Mouse (Mus musculus) cerebral cortex, adult 2 months (tissue): Measurements from ENCODE around the gene Npas2.

Experiments used
- WGBS: fragments of 180-500 bp; shearing (Covaris S2); methylation state at CpG from one replicate; pipeline ENCODE4 v1.1.7; 2018; 5-methylcytosine and 5-hydroxymethylcytosine counted together

Gene Npas2

DNA sequence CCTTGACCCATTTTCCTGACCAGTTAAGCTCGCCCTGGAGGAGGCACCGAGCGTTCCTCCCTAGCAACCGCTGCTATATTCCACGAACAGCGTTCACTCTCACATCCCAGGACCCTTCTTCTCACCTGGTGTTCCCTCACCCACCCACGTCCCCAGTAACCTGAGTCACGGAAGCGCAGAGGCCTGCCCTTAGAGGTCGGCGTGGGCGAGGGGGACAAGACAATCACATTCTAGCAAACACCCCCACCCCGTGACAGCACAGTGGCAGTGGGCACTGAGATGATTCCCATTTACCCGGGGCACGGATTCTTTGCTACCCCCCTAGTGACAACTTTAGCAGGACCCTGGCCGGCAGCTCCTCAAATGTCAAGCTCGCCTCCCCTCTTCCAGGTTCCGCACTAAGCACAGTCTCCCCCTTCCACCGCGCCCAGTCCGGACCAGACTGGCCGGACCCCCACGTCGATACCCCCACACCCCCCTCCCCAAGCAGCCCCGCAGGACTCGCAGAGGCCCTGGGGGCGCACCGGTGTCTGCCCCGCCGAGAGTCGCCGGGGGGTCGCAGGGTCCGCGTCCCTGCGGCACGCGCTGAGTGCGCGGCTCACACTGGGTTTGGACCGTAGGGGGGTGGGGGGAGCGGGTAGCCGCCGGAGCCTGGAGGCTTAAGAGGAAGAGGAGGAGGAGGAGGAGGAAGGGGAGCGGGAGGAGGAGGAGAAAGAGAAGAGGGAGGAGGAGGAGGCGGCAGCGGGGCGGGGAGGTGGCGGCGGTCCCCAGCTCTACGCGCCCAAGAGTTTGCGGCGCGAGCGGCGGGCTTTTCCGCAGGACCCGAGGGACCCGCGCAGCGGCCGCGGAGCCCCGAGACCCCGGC, at the start of gene Npas2:
Gene Npas2, plus strand, starts transcription at position 735 of the 865 bp plus-strand sequence.
- WGBS: under 1% methylated on average over 50 of the region's 66 CpGs

DNA sequence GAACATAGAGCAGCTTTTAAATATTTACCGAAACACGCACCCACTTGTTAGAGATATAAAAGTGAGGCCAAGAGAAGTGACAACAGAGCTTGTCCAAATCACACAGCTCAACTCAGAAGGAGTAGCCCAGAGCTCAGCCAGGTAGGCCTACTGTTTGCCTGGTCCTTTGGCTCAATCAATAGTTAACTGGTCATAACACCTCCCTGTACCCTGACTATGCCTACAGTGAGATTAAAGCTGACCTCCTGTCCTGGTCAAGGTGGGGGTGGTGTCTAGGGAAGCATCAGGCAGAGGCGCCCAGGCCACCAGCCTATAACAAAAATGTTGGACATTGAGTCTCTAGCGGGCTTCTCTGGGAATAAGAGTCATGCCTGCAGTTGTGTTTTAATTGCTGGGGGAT, 36.8 kb upstream of the Npas2 start:
- WGBS: 83% methylated on average over 4 of the region's 4 CpGs

DNA sequence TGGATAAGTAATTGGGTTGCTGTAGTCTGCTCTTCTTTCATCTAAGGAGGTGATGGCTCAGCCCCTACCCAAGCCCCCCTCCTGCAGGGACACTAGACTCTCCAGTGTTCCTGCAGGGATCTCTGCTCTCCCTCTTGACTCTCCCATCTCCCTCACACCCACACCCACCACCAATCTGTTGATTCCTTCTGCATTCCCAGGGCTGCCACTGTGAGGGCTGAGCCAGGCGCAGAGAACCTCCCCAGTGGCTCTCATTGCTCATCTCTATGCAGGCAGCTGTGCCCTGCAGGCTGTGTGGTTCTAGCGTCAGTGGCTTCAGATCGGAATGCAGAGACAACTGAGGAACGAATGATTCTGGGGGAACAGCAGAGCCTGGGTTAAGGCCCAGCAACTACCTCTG, 33.4 kb upstream of the Npas2 start:
- WGBS: 46% methylated on average over 4 of the region's 4 CpGs

DNA sequence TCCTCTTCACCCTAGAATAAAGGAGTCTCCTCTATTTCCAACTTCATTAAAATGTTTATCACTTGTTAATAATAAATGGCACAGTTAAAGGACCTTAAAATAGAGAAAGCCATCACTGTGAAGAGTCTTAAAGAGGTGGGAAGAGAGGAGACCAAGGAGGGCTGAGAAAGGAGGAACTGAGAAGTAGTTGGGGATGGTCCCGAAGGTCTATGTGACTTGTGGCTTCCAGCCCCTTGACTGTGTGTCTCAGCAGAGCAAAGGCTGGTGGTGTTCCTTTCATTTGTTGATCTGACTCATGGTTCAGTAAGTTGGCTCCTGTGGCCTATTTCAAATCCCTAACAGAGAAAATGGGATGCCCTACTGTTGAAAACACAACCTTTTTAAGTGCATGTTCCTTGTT, 30.5 kb upstream of the Npas2 start:
- 87% methylated on average over 1 of the region's 1 CpGs for WGBS

DNA sequence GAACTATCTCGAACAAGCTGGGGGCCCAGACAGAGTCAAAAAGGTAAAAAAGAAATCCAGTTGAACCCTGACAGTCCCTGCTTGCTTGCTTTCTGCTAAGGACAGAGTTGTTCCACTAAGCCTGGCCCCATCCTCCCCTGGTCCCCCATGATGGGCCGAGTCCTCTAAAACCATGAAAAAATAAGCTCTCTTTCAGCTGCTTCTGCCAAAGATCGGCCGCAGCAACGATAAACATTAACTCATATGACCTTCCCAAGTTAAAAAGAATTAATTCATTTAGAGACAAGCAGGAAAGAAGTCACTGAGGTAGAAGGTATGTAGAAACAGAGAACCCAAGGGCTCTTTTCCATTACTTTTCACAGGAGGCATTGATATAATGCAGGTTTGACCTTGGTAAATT, 16.8 kb upstream of the Npas2 start:
- 45% methylated on average over 5 of the region's 5 CpGs for WGBS

DNA sequence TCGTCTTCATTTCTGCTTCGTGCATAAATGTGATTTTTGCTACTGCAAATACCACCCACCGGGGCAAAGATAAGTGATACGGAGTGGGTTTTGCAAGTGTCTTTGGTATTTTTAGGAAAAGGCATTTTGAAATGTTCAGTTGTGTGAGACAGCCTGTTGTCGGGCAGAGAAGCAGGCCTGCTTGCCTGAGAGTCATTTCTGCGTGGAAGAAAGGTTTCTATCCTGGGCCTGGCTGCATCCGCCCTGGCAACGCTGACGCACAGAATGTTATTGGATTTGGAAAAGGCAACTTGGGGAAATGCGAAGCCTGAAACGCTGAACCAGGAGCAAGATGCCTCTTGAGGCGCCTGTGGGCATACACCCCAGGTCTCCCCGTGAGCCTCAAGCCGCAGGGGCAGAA, 16.3 kb upstream of the Npas2 start:
- 46% methylated on average over 14 of the region's 14 CpGs for WGBS

DNA sequence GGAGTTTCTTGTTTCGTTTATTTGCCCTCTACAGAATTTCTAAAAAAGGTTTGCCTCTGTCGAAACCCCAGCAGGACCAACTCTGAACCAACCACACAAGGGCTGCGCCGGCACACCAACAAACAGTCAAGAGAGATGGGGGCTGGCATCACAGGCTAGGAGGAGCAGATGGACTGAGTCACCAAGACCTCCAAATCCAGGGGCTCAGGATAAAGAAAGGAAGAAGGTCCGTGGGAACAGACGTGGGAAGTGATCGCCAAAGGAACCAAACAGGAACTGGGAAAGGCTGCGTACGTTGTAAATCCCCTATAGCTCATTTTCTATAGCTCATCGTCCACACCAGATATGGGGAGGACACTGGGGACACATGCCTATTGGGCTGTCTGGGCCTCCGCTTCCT, 13.7 kb upstream of the Npas2 start:
- WGBS: 67% methylated on average over 11 of the region's 11 CpGs

DNA sequence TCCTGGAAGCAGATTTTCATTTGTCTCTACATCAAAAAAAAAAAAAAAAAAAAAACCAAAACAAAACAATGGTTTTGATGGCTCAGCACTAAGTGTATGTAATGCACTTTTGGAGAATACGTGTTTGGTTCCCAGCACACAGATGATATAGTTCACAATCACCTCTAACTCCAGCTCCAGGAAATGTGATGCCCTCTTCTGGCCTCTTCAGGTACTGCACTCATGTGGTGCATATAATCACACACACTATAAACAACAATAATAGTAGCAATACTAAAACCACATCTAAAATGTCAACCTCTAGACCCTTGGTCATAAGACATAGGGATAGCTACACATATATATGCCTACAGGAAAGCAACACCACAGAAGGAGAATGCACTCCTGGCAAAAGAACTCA, 13.0 kb upstream of the Npas2 start:
- WGBS: 100% methylated on average over 1 of the region's 1 CpGs

DNA sequence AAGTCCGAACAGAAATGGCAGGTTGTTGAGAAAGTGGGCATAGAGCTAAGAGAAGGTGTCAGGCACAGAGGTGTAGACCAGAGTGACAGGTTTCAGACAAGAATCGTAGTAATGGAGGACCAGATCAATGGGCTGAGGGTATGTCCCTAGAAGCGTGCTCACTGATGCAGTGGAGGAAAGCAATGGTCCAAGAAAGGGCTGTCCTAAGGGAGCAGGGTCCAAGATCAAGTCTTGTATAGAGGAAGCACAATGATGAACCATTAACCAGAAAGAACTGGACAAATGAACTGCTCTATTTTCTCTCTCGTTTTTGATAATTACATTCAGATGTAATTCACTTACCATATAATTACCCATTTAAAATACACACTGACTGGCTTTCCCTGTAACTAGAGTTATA, 11.6 kb upstream of the Npas2 start:
- 82% methylated on average over 4 of the region's 4 CpGs for WGBS

DNA sequence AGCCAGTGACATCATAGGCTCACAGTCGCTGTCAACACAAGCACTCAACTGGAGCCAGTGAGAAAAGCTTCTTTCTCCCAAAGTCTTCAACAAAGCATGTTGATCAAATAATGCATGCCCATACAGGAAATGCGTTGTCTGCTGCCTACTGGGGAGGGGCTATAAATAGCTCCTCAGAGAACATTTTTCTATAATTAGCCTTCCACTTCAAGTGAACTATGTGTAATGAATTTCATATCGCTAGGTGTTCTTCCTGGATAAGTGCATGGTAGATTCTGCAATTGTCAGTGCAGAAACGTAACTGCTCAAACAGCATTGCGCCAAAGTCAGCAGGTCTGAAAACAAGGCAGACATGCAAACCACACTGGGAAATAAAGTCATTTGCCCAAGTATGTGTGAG, 7.7 kb upstream of the Npas2 start:
- 52% methylated on average over 5 of the region's 5 CpGs for WGBS

DNA sequence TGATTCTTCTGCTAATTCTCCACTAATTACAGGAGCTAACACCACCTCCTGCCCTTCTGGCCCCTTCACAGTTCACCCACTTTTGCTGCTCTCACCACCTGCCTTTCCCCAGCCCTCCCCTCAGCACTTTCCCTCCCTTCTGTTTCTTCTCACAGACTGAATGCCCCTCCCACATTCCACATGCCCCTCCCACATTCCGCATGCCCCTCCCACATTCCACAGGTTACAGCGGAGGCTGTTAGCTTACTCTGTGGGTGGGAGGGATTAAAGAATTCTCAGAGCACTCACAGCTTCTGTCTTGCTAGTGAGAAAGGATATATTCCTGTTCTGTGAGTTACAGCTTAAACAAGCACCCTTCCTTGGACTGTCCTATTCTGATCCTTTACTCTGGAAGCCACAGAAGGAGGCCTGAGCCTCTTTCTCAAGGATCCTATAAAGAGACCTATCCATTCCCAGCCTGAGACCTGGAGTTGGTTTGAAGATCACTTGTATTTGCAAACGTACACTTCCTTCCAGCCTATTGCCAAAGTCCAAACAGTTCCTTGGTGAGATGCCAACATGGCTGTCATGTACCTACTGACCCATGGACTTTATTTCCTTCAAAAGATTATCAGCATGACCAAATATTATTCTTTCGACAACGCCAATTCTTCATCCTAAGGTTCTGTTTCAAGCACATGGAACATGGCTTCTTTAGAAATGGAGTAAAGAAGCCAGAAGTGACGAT, 6.7 kb upstream of the Npas2 start:
- WGBS: 51% methylated on average over 6 of the region's 6 CpGs

DNA sequence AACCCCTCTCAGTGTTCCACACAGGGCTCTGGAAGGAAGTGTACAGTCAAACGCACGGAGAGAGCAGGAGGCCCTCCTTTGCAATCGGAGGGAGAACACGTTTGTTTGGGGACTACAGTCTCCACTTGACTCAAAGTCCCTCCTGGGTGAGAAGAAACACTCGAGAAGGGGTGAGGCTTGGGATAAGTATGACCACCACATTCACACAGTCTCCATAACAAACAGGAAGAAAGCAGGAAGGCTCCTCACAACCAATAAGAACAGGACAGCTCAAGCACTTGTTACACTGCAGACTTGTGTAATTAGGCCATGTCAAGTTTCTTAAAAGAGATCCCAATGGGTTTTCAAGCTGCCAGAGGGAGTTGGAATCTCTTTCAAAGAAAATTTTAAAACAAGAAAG, 2.4 kb upstream of the Npas2 start:
- 66% methylated on average over 5 of the region's 5 CpGs for WGBS

DNA sequence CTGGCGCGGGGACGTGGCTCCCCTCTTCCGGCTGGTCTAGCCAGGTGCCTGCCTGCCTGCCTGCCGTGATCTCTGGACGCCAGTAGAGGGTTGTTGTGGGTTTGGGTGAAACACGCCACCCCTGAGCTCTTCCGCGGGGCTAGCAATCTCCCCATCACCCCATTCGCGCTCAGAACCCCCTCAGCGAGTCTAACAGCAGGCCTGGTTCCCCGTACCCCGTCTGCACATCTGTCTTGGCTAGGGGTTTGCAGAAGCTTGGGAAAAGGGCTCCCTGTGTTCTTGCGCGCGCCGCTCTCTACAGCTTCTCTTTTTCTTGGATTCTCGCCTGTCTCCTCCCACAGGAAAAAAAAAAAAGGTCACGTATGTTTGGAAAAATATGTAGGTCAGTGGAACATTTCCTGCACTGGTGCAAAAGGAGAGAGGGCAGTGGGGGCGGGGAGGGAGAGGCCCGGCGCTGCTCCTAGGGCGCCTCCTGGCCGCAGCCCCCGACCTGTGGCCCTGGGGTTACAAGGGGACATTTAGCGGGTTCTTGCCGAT, 1.0 kb upstream of the Npas2 start:
- under 1% methylated on average over 28 of the region's 28 CpGs for WGBS

DNA sequence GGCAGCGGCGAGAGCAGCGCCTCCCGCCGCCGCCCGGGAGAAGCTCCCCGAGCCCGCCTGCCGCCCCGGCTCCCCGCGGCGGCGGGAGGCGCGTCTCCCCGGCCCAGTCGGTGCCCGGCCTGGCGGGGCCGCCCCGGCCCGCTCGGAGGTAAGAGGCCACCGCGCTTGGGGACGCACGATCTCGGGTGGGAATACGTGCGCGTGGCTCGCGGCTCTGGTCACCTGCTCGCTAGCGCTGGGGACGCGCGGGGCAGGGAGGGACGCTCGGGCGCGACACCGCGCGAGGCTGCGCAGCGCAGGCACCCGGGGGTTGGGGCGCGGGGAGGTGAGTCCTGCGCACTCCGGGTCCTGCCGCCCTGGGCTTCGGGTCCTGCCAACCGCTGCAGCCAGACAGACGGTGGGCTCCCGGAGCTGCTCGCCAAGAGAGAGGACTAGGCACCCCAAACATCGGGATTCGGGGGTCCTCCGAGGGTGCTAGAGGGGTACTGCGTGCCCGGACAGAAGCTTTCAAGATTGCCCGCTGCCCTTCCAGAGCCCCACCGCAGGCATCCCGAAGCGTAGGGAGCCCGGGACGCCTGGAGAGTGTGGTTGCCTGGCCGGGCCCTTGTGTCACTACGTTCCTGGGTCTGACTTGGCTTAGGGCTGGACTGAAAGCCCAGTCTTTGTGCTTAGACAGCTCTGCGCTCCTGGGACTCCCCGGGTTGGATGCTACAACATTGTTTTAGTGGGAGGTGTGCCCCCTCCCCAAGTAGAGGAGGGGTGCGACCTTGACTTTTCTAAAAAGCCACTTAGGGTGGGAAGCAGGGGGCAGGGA, 538 bp downstream of the Npas2 start:
- WGBS: 1% methylated on average over 73 of the region's 76 CpGs

DNA sequence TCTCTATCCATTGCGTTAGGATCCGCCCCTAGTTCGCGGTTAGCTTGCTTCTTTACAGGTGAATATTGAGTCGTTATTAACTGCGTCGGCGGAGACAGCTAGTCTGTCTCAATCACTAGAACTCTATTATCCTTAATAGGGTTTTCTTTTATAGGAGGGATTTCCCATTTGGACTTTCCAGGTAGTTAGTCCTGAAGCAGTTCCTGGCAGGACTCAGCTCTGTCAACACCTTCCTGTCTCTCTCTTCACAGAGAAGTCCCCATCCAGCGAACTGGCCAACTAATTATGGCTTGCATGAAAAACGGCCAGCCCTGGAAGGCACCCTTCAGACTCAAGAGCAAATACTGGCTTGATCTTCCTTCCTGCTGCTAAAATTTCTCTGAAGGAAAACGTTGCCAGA, 1.4 kb downstream of the Npas2 start:
- WGBS: 5% methylated on average over 11 of the region's 11 CpGs

DNA sequence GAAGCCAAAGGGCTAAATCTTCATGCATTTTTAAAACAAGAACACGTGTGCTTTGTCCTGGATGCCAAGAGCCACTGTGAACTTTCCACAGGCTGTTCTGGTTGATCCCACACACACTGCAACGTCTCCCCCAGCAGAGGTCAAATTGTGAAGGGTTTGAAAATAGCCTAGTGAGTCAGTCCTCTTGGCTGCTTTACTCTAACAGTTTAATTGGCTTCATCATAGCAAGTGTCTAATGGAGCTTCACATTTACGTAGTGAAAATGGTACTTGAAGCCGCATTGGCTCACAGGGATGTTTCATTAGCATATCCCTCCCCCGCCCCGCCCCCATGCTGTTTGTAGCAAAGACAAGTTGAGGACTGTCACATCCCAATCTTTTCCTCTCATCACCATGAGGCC, 2.6 kb downstream of the Npas2 start:
- WGBS: 34% methylated on average over 6 of the region's 6 CpGs

DNA sequence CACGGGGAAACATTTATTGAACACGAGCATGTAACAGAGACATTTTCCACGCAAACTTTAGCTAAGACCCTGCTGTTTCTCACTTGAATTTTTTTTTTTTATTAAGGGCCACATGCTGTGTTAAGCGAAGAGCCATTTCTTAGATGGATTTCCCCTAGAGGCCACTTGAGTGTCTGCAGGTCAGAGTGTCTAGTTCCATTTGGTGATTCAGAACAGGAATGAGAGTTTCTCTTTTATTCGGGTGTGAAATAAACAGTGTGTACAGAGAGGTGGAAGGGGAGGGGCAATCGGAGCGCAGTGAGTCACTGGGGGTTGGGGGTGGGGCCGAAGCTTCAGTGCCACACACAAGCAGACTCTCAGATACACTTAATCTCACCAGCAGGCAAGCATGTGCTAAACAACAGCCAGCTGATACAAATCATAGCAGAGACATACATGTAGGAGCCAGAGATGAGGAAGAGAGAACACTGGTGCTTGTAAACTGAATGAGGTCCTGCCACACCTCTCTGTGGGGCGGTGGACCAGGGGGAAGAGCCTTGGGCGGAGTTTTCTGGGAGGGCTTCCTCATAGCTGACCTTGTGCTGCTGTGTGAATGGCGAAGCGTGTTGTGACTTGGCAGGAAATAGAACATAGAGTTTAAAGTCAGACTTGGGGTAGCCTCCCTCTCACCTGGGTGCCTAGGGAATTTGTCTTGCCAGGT, 3.3 kb downstream of the Npas2 start:
- WGBS: 40% methylated on average over 12 of the region's 12 CpGs

DNA sequence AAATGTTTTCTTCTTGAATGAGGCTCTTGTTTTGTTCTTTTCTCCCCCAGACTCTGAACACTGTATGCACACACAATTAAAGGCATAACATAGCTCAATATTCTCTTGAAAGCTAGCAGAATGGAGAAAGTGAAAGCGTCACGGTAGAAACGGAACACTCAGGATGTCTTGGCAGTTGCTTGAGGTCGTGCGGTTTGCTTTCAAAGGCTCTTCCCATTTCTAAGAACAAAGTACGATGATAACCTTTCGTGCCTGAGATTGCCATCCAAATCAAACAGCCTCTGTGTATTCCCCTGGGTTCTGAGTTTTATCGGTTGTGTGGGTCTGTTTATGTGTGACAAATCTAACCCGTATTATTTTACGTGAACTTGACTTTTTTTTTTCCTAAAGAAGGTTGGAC, 11.5 kb downstream of the Npas2 start:
- 66% methylated on average over 10 of the region's 10 CpGs for whole genome bisulfite sequencing

DNA sequence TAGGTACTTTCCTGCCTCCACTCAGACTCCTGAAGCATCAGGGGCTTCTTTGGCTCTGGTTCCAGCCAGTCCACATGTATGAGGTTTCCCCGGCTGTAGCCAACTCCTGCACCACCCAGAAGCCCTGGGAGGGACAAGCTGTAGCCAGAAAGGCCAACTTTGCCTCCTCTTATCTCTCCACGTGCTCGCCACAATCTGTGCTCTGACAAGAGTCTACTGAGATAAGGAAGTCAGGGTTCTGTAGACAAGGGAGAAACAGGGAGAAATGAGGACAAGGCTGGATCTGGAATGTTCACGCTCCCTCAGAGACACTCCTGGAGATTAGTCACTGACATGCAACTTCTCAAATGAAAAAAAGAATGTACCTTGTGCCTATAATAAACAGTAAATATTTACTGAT, 12.2 kb downstream of the Npas2 start:
- 57% methylated on average over 4 of the region's 4 CpGs for WGBS

DNA sequence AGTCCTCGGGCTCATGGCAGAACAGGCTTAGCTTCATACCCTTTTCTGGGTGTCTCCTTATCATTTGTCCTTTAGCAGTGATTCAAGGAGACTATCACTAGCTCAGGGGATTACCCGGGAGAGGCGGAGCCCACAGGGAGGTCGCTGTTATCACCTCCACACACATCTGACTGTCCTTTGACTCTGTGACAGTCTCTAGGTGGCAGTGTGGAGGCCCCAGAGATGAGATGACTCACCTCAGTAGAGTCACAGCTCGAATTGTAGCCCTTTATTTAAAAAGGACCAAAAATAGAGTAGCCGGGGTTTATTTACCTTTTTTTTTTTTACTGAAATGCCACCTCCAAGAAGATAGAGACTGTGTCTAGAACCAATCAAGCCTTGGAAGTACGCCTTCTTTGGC, 13.4 kb downstream of the Npas2 start:
- WGBS: 33% methylated on average over 7 of the region's 7 CpGs

DNA sequence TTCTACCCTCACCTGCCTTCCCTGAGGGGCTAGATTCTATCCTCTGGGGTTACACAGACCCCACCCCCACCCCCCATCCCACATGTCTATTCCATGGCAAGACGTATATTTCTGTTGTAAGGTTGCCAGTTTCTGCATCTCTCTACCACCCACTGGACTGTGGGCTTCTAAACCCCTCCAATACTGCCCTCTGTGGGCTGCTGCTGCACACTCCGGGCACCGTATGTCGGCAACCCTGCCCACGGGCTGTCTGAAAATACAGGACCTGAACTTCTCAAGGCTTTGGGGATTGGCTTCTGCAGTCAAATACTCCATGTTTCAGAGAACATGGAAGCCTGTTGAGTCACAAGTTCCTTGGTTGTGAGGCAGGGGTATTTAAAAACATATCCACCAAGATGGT, 17.4 kb downstream of the Npas2 start:
- WGBS: 55% methylated on average over 5 of the region's 5 CpGs

DNA sequence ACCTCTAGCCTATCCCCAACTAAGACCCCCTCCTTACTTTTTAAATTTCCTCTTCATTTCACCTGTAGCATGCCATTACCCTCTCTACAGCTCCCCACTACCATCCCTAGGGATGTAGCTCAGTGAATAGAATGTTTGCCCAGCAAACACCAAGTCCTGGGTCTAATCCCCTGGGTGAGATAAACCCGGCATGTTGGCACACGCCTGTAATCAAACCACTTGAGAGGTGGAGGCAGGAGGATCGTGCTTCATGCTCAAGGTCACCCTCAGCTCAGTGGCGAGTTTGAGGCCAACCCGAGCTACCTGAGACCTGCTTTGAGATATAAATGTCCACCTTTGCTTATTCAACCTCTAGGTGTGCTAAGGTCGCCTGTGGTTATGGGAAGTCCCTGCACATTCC, 19.5 kb downstream of the Npas2 start:
- WGBS: 90% methylated on average over 6 of the region's 6 CpGs
